Mouse (Mus musculus): ENCODE results near the gene Adgre5. TPM values are rescaled to one million over a fixed set of nuclear protein-coding genes. Genes with fewer than 3 reads are reported as not detected.
A peak's percentile ranks its signal among the peaks of the same experiment; 100 is the strongest.

Adgre5 gene
- polyA plus RNA-seq, 1 experiment from 2014 or later = 39.5 TPM

DNA sequence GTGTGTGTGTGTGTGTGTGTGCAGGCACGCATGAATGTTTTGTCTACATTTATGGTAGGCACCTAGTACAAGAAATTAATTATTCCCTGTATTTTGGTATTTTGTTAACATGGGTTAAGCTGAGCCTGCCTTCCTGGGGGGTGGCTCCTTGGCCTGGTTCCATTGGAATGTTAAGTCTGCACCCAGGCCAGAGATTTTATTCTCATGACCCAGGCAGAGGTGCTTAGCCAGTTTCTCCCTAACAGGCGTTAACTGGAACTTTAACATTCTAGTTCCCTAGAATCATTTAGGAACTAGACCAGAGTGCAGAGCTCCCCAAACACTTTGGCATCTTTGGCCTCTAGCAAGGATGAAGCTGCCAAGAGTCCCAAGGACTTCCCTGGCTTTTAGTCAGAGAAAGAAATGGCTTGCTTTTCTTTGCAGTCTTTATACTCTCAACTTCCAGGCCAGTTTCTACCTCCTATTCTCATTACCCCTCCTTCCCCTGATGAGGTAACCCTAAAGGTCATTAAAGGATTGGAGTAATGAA is 18.2 kb upstream of the Adgre5 start:
- WGBS = 57% methylated on average over 2 of the region's 2 CpGs
- ATAC-seq = no peak
- Histone ChIP-seq H3K4me1 (ENCODE audit: control insufficient read depth, insufficient read depth, low read length) (0 out of 2 replicates have a peak, but pooled peaks cover 2% of the 10 kb centered on the region), H3K9me3 (ENCODE audit: control insufficient read depth, low read length) (no peaks in the 10 kb centered on the region), H3K27me3 (replicated peaks; ENCODE audit: control insufficient read depth, insufficient read depth, low read length) (no peaks in the 10 kb centered on the region), H3K4me2 (ENCODE audit: low read depth, low read length) (no peak overlapping the region), H3K9ac (ENCODE audit: low read depth, low read length) (no peak overlapping the region), H3K4me3 (ENCODE audit: low read length) (no peak overlapping the region), H3K36me3 (ENCODE audit: control insufficient read depth, insufficient read depth, low read length) (no peaks in the 10 kb centered on the region), H3K27ac (ENCODE audit: low read length) (peak overlapping the region; percentile 4; the same call in 1 of the 2 replicates)

DNA sequence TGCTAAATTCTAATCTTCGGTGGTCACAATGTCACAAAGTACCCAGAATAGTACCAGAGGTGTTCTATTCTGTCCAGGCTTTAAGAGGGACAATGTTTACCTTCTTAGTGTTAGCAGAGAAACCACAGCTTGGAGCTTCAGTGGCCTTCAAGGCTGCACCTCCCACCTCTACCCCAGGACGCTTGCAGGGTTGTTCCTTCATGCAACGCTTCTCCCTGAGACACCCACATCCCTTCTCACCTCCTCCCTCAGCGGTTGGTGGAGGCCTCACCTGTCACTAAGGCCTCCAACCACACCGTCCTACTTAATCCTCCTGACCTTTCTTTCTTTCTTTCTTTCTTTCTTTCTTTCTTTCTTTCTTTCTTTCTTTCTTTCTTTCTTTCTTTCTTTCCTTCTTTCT is 17.2 kb upstream of the Adgre5 start:
- 57% methylated on average over 5 of the region's 5 CpGs for WGBS

DNA sequence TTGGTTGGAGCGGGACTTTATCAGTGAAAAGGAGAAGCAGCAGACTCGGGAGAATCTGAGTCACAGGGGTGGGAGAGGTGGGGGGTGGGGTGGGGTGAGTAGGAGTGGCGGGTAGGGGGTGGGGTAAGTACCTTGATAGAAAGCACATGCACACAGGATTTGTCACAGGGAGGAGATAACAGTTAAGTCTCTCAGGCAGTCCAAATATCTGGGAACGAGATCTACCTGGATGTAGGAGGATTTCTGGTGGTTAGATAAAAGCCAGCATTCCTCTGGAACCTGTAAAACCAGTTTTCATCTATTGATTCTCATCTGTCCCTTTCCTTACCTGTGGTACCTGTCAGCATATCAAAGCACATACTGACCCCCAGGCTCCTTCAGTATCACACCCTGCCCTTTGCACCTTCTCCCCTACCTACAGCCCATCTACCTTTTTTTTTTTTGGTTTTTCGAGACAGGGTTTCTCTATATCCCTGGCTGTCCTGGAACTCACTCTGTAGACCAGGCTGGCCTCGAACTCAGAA is 16.0 kb upstream of the Adgre5 start:
- Histone ChIP-seq H3K4me3 (ENCODE audit: low read length) (no peak overlapping the region), H3K36me3 (ENCODE audit: control insufficient read depth, insufficient read depth, low read length) (no peaks in the 10 kb centered on the region), H3K9me3 (ENCODE audit: control insufficient read depth, low read length) (no peaks in the 10 kb centered on the region), H3K9ac (ENCODE audit: low read depth, low read length) (no peak overlapping the region), H3K27me3 (replicated peaks; ENCODE audit: control insufficient read depth, insufficient read depth, low read length) (no peaks in the 10 kb centered on the region), H3K4me2 (ENCODE audit: low read depth, low read length) (no peak overlapping the region), H3K4me1 (ENCODE audit: control insufficient read depth, insufficient read depth, low read length) (0 out of 2 replicates have a peak, but pooled peaks cover 2% of the 10 kb centered on the region), H3K27ac (ENCODE audit: low read length) (no peak overlapping the region)
- ATAC-seq = peak; percentile 69
- 51% methylated on average over 6 of the region's 6 CpGs for WGBS

More for the DNA sequence above, 17.2 kb upstream of the Adgre5 start:
- Histone ChIP-seq H3K27me3 (replicated peaks; ENCODE audit: control insufficient read depth, insufficient read depth, low read length) (no peaks in the 10 kb centered on the region), H3K36me3 (ENCODE audit: control insufficient read depth, insufficient read depth, low read length) (no peaks in the 10 kb centered on the region), H3K27ac (ENCODE audit: low read length) (no peak overlapping the region), H3K4me3 (ENCODE audit: low read length) (no peak overlapping the region), H3K4me1 (ENCODE audit: control insufficient read depth, insufficient read depth, low read length) (0 out of 2 replicates have a peak, but pooled peaks cover 2% of the 10 kb centered on the region), H3K9me3 (ENCODE audit: control insufficient read depth, low read length) (no peaks in the 10 kb centered on the region), H3K9ac (ENCODE audit: low read depth, low read length) (no peak overlapping the region), H3K4me2 (ENCODE audit: low read depth, low read length) (no peak overlapping the region)
- ATAC-seq = no peak

DNA sequence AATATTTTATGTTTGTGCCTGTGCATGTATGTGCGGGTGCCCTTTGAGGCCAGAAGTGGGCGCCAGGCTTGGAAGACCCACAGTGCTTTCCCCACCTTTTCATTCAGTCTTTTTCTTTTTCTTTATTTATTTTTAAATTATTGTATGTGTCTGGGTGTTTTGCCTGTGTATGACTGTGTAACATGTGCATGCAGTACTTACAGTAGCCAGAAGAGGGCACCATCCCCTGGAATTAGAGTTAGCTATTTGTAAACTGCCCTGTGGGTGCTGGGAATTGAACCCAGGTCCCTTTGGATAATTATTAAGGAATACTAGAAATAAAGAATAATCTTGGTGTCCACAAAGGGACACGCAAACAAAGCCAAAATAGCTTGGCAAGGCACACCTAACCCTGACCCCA is 15.1 kb upstream of the Adgre5 start:
- WGBS = 94% methylated on average over 3 of the region's 3 CpGs
- Histone ChIP-seq H3K9me3 (ENCODE audit: control insufficient read depth, low read length) (no peaks in the 10 kb centered on the region), H3K4me3 (ENCODE audit: low read length) (no peak overlapping the region), H3K27me3 (replicated peaks; ENCODE audit: control insufficient read depth, insufficient read depth, low read length) (no peaks in the 10 kb centered on the region), H3K27ac (ENCODE audit: low read length) (no peak overlapping the region), H3K36me3 (ENCODE audit: control insufficient read depth, insufficient read depth, low read length) (no peaks in the 10 kb centered on the region), H3K4me1 (ENCODE audit: control insufficient read depth, insufficient read depth, low read length) (0 out of 2 replicates have a peak, but pooled peaks cover 2% of the 10 kb centered on the region), H3K9ac (ENCODE audit: low read depth, low read length) (no peak overlapping the region), H3K4me2 (ENCODE audit: low read depth, low read length) (no peak overlapping the region)
- ATAC-seq = no peak

DNA sequence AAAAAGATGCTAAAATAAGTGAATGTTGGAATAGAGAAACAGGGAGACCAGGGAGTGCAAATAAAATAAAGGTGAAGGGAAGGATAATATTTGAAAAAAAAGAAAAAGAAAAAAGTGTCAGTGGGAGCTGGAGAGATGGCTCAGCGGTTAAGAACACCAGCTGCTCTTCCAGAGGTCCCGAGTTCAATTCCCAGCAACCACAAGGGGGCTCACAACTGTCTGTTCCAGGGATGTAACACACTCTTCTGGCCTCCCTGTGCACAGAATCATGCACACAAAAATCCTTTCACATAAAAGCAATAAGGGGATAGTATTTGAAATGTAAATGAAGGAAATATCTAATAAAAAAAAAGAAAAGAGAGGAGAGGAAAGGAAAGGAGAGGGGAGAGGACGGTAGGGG is 13.0 kb upstream of the Adgre5 start:
- Histone ChIP-seq H3K4me1 (ENCODE audit: control insufficient read depth, insufficient read depth, low read length) (0 out of 2 replicates have a peak, but pooled peaks cover 1% of the 10 kb centered on the region), H3K4me2 (ENCODE audit: low read depth, low read length) (no peak overlapping the region), H3K4me3 (ENCODE audit: low read length) (no peak overlapping the region), H3K36me3 (ENCODE audit: control insufficient read depth, insufficient read depth, low read length) (no peaks in the 10 kb centered on the region), H3K27ac (ENCODE audit: low read length) (no peak overlapping the region), H3K9me3 (ENCODE audit: control insufficient read depth, low read length) (no peaks in the 10 kb centered on the region), H3K9ac (ENCODE audit: low read depth, low read length) (no peak overlapping the region), H3K27me3 (replicated peaks; ENCODE audit: control insufficient read depth, insufficient read depth, low read length) (no peaks in the 10 kb centered on the region)
- ATAC-seq = no peak
- 50% methylated on average over 3 of the region's 3 CpGs for WGBS

DNA sequence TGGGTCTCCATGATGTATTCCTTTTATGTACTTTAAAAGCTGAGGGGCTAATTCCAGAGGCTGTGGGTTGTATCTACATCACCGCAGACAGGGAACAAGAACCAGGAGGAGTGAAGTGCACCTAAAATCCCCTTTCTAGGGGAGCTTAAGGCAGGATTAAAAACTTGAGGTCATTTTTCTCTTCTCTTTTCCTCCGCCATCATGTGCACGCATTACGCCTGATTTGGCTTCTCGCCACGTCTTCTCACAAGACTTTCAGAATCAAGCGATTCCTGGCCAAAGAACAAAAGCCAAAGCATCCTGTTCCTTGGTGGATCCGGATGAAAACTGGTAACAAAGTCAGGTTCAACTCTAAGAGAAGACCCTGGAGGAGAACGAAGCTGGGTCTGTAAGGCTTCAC is 8.1 kb upstream of the Adgre5 start:
- Histone ChIP-seq H3K27ac (ENCODE audit: low read length) (peak overlapping the region; percentile 75), H3K4me2 (ENCODE audit: low read depth, low read length) (no peak overlapping the region), H3K4me1 (ENCODE audit: control insufficient read depth, insufficient read depth, low read length) (peaks cover 12% of the 10 kb centered on the region; the same call in 1 of the 2 replicates), H3K9me3 (ENCODE audit: control insufficient read depth, low read length) (no peaks in the 10 kb centered on the region), H3K4me3 (ENCODE audit: low read length) (no peak overlapping the region), H3K36me3 (ENCODE audit: control insufficient read depth, insufficient read depth, low read length) (no peaks in the 10 kb centered on the region), H3K27me3 (replicated peaks; ENCODE audit: control insufficient read depth, insufficient read depth, low read length) (no peaks in the 10 kb centered on the region), H3K9ac (ENCODE audit: low read depth, low read length) (no peak overlapping the region)
- ATAC-seq = no peak
- WGBS = 71% methylated on average over 9 of the region's 9 CpGs

DNA sequence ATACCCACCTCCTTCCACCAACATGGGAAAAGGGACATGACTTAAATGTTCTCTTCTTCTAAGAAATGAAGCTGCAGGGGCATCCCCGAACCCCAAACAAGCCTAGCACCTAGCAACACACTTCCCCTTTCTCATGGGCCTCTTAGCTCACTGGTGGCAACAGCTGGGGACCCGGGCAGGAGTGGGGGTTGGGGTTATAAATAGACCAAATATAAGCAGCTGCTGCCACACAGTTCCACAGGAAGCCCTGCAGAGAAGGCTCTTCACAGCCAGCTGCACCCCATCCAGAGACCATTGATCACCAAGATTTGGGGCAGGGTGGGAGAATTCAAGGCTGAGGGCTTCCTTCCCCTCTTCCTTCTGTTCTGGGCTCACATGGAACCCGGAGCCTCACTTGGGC is 7.6 kb upstream of the Adgre5 start:
- no peaks in the 10 kb centered on the region for H3K9me3 ChIP-seq (ENCODE audit: control insufficient read depth, low read length)
- no peak overlapping the region for H3K9ac ChIP-seq (ENCODE audit: low read depth, low read length)
- WGBS = 36% methylated on average over 3 of the region's 3 CpGs
- H3K27ac ChIP-seq (ENCODE audit: low read length) = peak overlapping the region; percentile 75
- H3K4me3 ChIP-seq (ENCODE audit: low read length) = no peak overlapping the region
- no peaks in the 10 kb centered on the region for H3K27me3 ChIP-seq (replicated peaks; ENCODE audit: control insufficient read depth, insufficient read depth, low read length)
- H3K4me2 ChIP-seq (ENCODE audit: low read depth, low read length) = 0 out of 2 replicates have a peak overlapping the region, but pooled peaks have one; percentile 63
- no peaks in the 10 kb centered on the region for H3K36me3 ChIP-seq (ENCODE audit: control insufficient read depth, insufficient read depth, low read length)
- H3K4me1 ChIP-seq (ENCODE audit: control insufficient read depth, insufficient read depth, low read length) = peaks cover 12% of the 10 kb centered on the region; the same call in 1 of the 2 replicates
- ATAC-seq = peak; percentile 69

DNA sequence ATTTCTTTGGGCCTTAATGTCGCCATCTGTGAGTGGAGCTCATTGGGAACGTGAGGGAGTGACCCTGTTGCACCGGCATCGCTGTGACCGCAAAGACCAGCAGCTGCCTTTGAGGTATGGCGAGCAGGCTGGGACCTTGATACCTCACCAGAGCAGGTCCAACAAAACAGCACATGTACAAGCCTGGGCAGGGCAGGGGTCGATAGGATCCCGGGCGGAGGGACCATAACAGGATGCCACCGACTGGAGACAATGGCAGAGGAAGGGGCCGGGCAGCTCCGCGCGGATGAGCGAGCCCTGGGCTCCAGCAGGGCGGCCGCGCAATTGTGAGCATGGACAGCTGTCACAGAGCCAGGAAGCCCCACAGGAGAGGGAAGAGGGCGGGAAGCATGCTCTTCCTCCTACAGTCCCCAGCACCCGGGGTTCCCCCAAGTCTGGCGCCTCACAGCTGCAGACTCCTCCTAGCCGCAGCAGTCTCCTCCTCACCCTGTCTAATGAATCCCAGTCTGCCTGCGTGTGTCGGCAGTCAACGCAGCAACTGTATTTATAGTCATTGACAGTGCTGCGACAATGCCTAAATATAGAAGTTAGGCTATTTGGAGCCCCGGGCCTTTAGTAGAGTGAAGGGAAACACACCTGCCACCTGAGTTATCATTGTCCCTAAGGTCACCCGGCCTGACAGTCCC is 6.7 kb upstream of the Adgre5 start:
- 3% methylated on average over 28 of the region's 28 CpGs for WGBS
- Histone ChIP-seq H3K9ac (ENCODE audit: low read depth, low read length) (peak overlapping the region; percentile 59), H3K4me3 (ENCODE audit: low read length) (peak overlapping the region; percentile 34), H3K36me3 (ENCODE audit: control insufficient read depth, insufficient read depth, low read length) (no peaks in the 10 kb centered on the region), H3K4me1 (ENCODE audit: control insufficient read depth, insufficient read depth, low read length) (peaks cover 12% of the 10 kb centered on the region; the same call in 1 of the 2 replicates), H3K4me2 (ENCODE audit: low read depth, low read length) (peak overlapping the region; percentile 63), H3K27me3 (replicated peaks; ENCODE audit: control insufficient read depth, insufficient read depth, low read length) (no peaks in the 10 kb centered on the region), H3K9me3 (ENCODE audit: control insufficient read depth, low read length) (no peaks in the 10 kb centered on the region), H3K27ac (ENCODE audit: low read length) (peak overlapping the region; percentile 75)
- peak; percentile 90 for ATAC-seq

DNA sequence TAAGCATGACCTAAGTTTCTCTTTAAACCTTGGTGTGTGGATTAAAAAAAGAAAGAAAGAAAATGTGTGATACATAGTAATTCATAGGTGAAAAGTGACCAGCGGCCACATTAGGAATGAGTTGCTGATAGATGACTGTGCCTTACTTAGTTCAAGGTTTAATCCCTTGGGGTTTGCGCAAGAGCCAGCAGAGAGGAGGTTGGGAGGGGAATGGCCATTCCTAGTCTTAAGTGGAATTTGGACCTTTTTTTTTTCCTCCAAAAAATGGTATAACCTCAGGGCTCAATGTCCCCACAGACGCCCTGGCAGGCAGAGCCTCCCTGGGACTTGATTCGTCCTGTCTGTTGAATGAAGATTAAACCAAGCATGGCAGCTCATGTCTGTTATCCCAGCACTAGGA is 2.9 kb upstream of the Adgre5 start:
- Histone ChIP-seq H3K27ac (ENCODE audit: low read length) (no peak overlapping the region), H3K9me3 (ENCODE audit: control insufficient read depth, low read length) (no peaks in the 10 kb centered on the region), H3K4me3 (ENCODE audit: low read length) (no peak overlapping the region), H3K4me1 (ENCODE audit: control insufficient read depth, insufficient read depth, low read length) (peaks cover 36% of the 10 kb centered on the region), H3K27me3 (replicated peaks; ENCODE audit: control insufficient read depth, insufficient read depth, low read length) (peaks cover 4% of the 10 kb centered on the region; the same call in 1 of the 2 replicates), H3K9ac (ENCODE audit: low read depth, low read length) (no peak overlapping the region), H3K4me2 (ENCODE audit: low read depth, low read length) (no peak overlapping the region), H3K36me3 (ENCODE audit: control insufficient read depth, insufficient read depth, low read length) (no peaks in the 10 kb centered on the region)
- WGBS = 86% methylated on average over 4 of the region's 4 CpGs
- ATAC-seq = no peak
